Mouse (Mus musculus) olfactory bulb, adult 2 months (tissue): Measurements from ENCODE around the gene Olfr323.

ENCODE experiments used
- CTCF ChIP-seq: fragments of 200-500 bp; IDR thresholded peaks from 2 replicates; pipeline ENCODE4 v1.5.1; 2012; ENCODE audit warnings: low read depth, mild to moderate bottlenecking, low read length, moderate library complexity; ENCODE audit not compliant: insufficient read depth
- POLR2A ChIP-seq: fragments of 200-500 bp; IDR thresholded peaks from 2 replicates; pipeline ENCODE4 v1.6.1; 2012; ENCODE audit warnings: mild to moderate bottlenecking, low read depth, low read length, moderate library complexity; ENCODE audit not compliant: insufficient read depth

DNA sequence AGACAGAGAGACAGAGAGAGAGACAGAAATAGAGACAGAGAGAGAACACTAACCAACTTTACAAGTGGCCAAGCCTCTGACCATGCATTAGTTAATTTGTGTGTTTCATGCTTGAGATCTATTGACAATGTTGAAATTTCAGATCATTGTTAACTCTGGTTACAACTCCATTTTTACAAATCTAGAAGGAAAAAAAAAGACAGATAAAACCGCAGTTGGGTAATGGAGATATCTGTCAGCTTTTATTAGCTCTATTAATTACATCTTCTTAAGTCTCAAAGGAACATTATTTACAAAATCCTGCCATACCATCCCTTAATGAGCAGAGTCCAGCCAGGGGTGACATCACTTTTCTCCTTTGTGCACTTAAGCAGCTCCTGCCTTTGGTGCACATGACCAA, 52.9 kb downstream of the Olfr323 start, which contains the start of gene Olfr325:
- no peak for TF ChIP-seq CTCF
- no peak for TF ChIP-seq POLR2A
